Mouse (Mus musculus) spleen, postnatal 36 days (tissue): ENCODE results near the gene Hspa2.
"Not testable (repeated sequence)": the region's sequence is repeated elsewhere in the genome, so short reads cannot be mapped to it uniquely, and the experiment has no call there.

Experiments
- DNase-seq, 2 experiments: peaks; one replicate each; pipeline ENCODE4 v3.0.0; 2022; ENCODE audit warnings: low spot score in 2 of 2, mixed read lengths in 1 of 2

The Hspa2 gene

DNA sequence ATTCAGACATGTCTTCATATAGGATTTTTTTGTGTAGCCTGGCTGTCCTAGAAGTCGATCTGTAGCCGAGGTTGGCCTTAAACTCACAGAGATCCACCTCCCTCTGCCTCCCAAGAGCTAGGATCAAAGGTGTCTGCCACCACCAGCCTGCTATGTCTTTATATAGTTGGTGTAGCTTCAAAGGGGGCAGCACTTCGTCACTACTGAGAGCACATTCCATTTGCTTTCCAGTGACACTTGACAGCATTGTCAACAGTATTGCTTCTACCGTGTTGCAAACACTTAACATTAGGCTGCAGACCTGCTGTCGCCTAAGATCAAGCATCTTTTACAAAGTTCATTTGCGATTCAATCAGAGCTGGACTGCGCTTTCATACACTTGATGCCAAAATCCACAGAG lies 30.1 kb downstream of the Hspa2 start:
- no peak for DNase-seq

DNA sequence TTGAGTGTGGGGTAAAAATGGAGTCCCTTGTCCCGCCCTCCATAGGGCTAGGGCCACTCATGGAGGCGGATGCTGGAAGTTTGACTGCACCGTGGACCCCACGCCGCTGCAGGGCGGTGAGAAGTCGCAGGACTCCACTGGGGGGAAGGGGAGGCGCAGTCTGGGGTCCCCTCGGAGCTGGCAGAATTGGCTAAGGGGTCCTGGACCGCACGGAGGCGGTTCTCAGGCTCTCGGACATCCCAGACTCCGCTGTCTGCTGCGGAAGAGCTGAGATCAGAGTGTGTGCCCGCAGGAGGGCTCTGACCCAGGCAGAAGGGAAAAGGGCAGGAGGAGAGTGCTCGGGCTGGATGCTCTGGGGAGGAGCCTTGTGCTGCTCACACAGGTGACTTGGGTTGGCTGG lies 31.1 kb downstream of the Hspa2 start:
- no peak for DNase-seq

- no peak for DNase-seq
Observed at GRCm38 (mm10) chr12:76435549-76435948, 31.6 kb downstream of the Hspa2 start.

GRCm38 (mm10) chr12:76443488-76443887 lies 39.5 kb downstream of the Hspa2 start:
- DNase-seq: not testable (repeated sequence)

DNA sequence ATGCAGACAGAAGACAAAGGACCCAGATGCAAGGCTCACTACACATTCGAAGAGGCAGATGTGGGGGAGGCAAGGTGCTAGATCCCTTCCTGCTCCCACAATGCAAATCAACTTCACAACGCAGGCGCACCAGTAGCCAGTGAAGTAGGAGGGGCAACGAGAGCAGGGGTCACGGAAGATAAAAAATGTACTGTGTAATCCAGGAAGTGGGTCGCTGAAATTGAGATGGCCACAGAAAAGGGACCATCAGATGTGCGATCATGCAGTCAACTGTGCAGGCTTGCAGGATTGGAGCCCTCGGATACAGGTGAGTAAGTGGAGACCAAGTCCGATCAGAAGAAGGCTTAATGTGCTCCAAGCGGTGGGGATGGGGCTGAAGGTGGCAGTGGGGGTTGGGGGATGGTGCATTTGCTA lies 40.4 kb downstream of the Hspa2 start:
- DNase-seq: peak; percentile 2 to 4

DNA sequence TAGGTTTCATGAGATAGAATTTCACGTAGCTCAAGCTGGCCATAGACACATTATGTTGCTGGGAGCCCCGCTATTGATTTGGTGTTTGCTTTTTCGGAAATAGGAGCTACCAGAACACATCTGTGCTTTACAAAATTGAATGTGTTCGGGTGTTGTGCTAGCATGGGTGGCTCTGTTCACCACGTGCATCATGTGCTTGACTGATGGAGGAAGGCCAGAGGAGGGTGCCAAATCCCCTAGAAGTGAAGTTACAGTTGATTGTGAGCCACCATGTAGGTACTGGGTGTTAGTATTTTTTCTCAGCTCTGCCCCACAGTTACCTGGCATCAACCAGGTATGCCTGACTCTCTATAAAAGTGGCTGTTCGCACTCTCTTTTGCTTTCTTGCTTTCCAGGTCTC lies 40.9 kb downstream of the Hspa2 start:
- no peak for DNase-seq

DNA sequence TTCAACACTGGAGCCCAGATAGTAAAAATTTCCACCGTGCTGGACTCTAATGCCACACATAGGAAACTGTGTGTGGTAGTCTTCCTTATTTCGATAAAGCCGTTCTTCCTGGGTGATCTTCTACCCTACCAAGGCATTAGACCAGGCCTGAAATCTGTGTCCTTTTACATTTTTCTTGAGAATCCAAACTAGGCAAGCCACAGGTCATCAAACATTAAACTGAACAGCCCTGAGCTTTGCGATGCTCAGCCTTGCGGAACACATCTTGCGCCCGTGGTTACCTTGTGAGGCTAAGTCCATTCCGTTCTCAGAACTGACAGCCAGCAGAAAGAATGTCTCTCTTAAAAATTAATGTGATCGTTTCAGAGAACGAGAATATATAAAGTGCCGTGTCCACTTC lies 42.2 kb downstream of the Hspa2 start:
- no peak for DNase-seq

DNA sequence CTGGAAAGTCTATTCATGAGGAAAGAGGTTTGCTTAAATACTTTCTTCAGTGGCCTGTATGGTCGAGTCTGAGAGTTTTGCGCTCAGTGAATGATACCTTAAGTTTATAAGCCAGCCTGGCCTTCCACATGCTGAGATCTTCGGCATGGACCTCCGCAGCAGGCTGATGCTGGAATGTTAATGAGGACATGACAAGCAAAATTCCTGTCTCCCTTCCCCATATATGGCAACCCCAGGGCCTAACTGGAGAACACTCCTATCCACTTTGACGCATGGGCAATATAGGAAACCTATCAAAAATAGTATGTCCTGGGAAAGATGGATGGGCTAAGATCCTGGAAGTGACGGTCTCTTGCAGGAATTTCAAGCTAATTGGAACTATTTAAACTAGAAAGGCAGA lies 44.2 kb downstream of the Hspa2 start:
- DNase-seq: no peak

GRCm38 (mm10) chr12:76452203-76452602 lies 48.2 kb downstream of the Hspa2 start:
- DNase-seq: no peak
